Mouse (Mus musculus) 3134 (cell line): ENCODE measurements around the gene RPS10-NUDT3.

Experiments used
- DNase-seq: peaks from one replicate; pipeline ENCODE4 v3.0.0-alpha.2; 2011; ENCODE audit warnings: low spot score; ENCODE audit not compliant: insufficient read length; ENCODE audit errors: extremely low read depth

RPS10-NUDT3 gene

DNA sequence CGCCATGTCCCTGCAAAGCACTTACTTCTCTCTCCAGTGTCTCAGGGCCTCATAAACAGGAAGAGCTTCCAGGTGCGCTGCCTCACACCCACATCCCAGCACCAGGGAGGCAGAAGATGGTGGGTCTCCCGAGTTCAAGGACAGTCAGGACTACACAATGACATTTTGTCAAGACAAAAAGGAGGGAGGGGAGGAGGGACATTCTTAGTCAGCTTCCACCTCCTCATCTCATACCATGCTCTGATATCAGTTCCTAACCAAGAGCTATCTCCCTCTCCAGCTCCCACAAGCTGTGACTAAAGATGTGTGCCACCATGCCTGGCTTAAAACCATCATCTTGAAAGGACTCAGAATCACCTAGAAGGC, 23.5 kb downstream of the RPS10-NUDT3 start:
- DNase-seq, result no peak

DNA sequence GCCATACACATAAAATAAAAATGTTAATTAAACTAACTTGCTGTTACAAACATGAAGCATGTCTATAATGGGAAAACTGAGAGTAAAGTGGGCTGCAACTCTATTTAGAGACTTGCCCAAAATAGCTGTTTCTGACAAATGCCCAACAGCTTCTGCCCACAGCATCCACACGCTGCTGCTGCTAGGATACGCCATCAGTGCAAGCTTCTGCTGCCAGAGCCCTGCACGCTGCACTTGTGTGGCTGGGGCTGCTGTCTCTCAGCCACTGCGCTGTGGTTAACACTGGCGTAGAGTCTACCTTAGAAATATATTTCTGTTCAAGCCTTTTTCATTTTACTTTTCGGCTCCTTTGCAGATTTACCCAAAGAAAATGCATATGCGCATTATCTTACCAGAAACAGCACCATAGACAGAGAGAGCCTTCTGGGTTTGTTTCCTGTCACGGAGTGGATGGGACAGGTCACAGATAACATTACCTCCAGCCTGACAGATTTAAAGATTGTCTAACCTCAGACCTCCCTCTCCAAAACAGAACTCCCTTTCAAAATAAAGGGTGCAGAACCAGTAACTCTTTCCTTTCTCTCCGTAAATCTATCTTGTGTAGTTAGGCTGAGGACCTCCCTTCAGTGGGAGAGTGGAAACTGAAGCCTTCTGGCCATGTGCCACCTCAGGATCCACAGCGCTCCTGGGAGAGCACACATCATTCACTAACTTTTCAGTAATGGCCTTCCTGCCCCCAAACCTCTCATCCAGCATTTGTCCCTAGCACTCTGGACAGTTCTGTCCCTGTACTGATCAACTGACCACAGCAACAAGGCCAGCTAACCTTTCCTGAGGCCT, 24.1 kb downstream of the RPS10-NUDT3 start:
- DNase-seq, result no peak

GRCm38 (mm10) chr17:27609576-27609975, 25.4 kb downstream of the RPS10-NUDT3 start:
- no peak for DNase-seq

DNA sequence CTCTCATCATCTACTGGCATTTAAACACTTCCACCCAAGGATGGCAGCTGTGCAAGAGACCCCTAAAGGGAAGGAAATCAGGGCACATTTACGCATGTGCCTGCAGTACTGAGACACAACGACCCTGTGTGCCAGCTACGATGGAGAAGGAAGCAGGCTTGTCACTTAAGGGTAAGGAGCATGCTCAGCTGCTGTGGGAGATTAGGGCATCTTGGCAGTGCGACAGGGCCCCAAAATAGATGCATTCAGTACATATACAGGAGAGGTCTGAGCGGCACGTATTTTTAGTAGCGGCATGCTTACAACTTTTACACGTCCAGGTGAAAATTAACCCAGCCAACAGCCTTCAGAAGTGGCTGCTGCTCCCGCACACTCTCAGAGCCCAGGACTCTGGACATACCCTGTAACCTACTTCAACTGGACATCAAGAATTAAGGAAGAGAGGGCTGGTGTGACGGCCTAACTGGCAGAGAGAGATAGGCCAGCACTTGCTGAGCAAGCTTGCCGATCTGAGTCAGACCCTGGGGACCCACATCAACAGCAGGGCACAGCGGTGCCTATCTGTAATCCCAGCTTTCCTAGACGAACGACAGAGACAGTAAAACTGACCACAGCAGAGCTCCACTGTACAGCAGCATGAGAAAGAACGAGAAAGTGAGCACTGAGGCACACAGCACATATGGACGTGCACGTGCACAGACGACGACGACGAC, 31.3 kb downstream of the RPS10-NUDT3 start:
- DNase-seq, result no peak

GRCm38 (mm10) chr17:27603036-27603435, 32.0 kb downstream of the RPS10-NUDT3 start:
- DNase-seq, result no peak

DNA sequence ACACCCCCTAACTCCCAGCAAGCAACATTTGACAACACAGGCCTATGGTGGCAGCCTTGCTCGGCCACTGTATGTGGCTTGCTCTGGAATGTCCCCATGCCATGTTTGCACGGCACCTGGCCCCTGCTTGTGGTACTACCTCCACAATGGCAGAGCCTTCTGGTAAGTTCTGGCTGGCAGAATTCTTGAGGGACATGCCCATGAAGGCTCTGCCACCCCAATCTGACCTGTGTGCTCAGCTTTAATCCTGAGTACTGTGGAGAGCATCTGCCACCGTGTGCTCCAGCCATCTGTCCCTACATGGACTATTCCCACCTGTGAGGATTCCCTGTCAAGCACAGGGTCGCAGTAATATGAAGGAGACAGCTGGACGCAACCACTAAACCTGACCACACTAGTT, 34.2 kb downstream of the RPS10-NUDT3 start:
- DNase-seq, result no peak

DNA sequence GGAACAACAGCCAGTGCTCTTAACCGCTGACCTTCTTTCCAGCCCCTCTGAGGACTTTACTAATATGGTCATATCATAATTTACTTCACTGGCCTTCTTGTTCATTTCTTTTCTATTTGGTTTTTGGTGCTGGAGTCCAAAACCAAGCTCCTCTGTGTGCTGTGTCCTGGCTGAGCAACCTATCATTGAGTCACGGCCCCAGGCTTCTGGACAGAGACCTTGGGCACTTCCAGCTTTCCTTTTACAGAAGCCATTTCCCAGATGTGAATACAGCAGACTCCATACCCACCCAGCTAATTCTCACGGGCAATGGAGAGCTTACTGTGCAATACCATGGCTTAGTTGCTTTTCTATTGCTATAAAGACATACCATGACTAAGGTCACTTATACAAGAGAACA, 34.7 kb downstream of the RPS10-NUDT3 start:
- no peak for DNase-seq

DNA sequence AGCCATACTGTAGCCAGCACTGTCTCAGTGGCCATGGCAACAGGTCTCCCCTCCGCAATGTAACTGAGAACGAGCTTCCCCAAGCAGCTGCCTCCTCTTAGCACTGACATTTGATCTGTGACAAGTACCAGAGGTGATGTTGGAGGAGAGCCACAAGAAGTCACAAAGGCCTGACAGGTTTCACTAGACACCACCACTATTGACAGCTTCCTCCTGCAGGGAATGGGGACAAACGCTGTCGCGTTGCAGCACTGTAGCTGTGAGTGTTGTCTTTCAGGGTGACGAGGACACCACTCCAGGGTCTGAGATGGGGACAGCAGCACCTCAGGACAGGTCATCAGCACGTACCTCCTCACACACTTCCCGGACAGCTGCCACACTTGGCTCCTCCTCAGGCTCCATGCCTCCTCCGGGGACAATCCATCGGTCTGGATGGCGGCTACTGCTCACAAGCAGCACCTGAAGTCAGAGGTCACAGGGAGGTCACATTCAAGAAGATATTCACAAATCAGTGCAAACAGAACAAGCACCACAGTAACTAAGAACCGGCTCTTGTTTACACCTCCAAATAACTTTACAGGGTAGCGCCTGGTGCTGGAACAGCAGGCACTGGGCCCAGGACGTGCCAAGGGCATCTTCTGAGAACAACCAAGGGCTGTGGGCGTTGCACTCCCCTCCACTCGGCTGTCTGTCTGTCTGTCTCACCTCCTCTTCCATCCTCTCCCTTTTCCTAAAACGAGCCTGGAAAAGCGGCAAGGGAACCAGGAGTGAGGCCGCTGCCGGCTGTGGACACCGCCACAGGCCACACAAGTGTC, 38.4 kb downstream of the RPS10-NUDT3 start:
- no peak for DNase-seq

DNA sequence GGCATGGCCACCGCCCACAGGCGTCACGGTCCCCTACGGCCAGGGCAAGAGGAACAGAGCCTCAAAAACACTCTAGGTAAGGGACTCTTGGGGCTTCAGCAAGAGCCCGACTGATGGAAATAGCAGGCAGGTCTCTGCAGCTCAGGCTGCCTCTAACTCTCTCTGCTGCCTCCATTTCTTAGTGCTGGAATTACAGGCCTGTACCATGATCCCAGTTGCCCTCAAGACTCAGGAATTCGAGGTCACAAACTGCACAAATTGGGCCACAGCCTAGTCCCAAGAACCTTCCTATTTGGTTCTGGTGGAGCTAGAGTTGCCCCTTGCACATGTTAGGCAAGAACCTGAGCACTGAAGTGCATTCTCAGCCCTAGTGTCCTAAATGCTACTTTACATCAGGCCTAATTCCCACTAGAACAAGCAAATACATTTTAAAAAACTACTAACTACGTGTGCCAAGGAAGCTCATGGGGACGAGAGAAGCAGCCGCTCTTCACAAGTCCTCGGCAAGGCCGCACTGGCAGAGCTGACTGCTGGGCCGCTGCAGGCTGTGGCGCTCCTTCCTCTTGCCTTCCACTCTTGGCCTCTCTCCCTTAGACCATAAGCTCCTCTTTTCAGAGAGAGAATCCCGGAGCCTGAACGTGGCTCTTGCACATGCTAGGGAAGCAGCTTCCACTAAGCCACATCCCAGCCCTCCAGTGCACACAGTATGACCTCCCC, 39.2 kb downstream of the RPS10-NUDT3 start:
- DNase-seq, result no peak

GRCm38 (mm10) chr17:27592565-27592910, 42.5 kb downstream of the RPS10-NUDT3 start:
- no peak for DNase-seq

- DNase-seq, result no peak
Observed at GRCm38 (mm10) chr17:27591826-27592564, 43.0 kb downstream of the RPS10-NUDT3 start.

- DNase-seq, result no peak
Observed at GRCm38 (mm10) chr17:27588231-27588630, 46.8 kb downstream of the RPS10-NUDT3 start.

DNA sequence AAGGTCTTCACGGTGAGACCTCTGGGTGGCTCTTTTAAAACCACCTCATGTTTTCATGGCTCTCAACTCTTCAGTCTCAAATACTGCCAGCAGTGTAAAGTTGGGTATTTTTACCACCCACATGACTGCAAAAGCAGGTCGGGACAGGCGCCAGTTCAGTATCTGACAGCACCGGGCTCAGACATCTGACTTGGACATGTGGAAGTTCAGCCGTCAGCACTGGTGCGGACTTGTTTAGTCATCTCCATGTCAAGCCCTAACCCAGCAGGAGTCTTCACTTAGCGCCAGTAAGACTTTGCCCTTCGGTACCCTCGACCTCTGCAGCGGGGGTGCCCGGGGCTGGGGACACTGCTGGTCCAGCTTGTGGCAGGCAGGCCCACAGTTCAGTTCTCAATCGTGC, 47.8 kb downstream of the RPS10-NUDT3 start:
- DNase-seq, result no peak

DNA sequence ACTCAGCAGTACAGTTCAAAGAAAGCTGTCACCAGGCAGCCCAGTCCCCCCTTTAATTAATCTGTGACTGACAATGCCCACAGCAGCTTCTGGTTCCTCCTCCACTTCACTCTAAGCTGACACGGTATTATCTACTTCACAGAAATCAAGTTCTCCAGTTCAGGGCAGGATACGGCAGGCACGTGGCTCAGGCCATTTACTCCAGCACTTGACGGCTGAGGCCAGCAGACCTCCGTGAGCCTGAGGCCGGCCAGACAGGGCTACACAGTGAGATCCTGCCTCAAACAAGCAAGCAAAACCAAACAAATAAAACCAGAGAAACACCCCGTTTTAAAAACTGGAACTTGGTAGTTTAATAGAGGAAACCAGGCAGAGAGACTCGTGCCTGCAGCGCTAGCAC, 48.4 kb downstream of the RPS10-NUDT3 start:
- DNase-seq, result no peak

DNA sequence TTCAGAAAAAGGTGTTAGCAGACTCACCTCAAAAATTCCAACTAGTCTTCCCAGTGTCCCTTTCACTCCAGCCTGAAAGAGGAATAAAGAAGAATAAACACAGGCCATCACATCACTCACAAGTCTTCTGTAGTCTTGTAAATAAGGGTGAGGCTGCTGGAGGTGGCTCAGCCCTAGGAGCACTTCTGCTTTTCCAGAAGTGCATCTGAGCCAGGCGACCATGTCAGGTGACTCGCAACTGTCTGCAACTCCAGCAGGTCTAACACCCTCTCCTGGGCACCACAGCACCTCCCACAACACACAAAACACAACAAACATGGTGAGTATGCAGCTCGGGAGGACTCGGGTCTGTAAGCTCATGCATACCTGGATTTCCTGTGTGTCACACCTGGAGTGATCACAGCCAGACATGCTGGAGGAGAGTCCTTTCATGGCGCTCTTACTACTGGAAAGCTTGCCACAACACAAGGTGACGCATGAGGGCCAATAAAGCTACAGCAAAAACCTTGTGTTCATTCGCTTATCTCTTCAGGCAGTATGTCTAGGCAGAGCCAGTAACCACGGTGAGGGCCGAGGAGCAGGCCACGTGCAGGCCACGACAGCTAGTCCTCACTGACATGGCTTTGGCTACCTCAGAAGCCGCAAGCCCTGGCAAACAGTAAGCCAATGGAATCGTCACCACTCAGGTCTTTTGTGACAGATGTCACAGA, 51.7 kb downstream of the RPS10-NUDT3 start:
- DNase-seq, result no peak

GRCm38 (mm10) chr17:27580392-27581068, 54.5 kb downstream of the RPS10-NUDT3 start:
- DNase-seq, result no peak

DNA sequence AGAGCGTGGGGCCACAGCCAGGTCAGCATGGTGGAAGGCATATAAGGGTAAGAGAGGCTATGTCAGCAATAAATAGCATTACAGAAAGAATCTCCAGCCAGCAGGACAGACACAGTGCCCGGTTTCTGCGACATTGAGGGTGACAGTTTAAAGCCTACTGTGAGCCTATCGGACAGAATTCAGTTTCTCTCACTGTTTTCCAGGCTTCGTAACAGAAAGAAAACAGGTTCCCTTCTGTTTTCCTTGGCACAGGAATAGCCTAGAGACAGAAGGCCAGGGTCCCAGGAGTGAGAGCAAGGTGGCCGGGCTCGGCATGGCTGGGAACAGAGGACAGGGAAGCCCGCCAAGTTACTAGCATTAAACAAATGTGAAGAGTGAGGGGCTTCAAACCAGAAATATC, 55.2 kb downstream of the RPS10-NUDT3 start:
- no peak for DNase-seq

- DNase-seq, result no peak
Observed at GRCm38 (mm10) chr17:27578487-27578886, 56.5 kb downstream of the RPS10-NUDT3 start.

DNA sequence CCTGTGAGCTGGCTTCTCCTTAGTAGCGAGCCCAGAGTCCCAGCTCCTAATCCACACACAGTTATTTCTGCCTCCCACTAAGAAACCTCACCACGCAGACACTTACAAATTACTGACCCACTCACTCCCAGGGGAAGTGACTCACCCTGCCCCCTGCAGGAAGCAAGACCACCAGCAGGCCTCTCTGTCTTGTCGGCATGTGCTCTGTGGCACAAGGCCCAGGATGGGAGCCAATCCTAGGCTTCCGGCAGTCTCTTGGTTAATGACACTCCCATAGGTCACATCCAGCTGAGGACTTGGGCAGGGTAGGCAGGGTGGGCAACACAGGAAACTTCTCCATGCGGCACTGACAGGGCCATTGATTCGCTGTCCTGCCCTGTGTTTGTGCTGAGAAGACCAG, 57.6 kb downstream of the RPS10-NUDT3 start:
- no peak for DNase-seq
